ENCODE assay signal across 15 mouse cellular contexts in genomic region chr16:90885351-90885750, GRCm38 (mm10). TPM values are rescaled to one million over a fixed set of nuclear protein-coding genes. Genes with fewer than 3 reads are reported as not detected.
DNase-seq lines count a peak whose midpoint lies in the region; ATAC-seq and TF ChIP-seq lines count a peak whose summit lies in the region.
"Had no signal": no experiment of that assay in that cellular context is flagged by ENCODE, and none has a peak within 500 bp of the region (broad histone marks: within the 10 kb centered on the region; RNA-seq: fewer than 3 reads in every experiment).

No protein-coding gene starts in this region.

- intact Hi-C loops in heart, postnatal 14 days (cut with DNase I), result loop anchor here (5.0 kb wide), 1 partner anchor 37 kb away; no protein-coding TSS in a partner anchor

- H3K36me3 ChIP-seq in heart, embryonic 14.5 days (ENCODE audit: control insufficient read depth, insufficient read depth, low read length), result no peaks in the 10 kb centered on the region
- no peaks in the 10 kb centered on the region for H3K36me3 ChIP-seq in lung, postnatal 0 days (ENCODE audit: insufficient read depth, low read length)
- H3K36me3 ChIP-seq in embryonic facial prominence, embryonic 14.5 days (ENCODE audit: control insufficient read depth, insufficient read depth, low read length), result no peaks in the 10 kb centered on the region
- no peaks in the 10 kb centered on the region for H3K36me3 ChIP-seq in stomach, postnatal 0 days (ENCODE audit: control insufficient read depth, insufficient read depth, low read length)
- H3K36me3 ChIP-seq: limb, embryonic 12.5 days; liver, embryonic 15.5 days; midbrain, embryonic 10.5 days had no signal

- H3K4me2 ChIP-seq in heart, embryonic 14.5 days (ENCODE audit: low read length), result no peak overlapping the region
- no peak overlapping the region for H3K4me2 ChIP-seq in lung, postnatal 0 days (replicated peaks; ENCODE audit: low read depth, low read length)
- H3K4me2 ChIP-seq in embryonic facial prominence, embryonic 14.5 days (ENCODE audit: low read depth, low read length), result no peak overlapping the region
- no peak overlapping the region for H3K4me2 ChIP-seq in stomach, postnatal 0 days (replicated peaks; ENCODE audit: low read depth)
- H3K4me2 ChIP-seq: limb, embryonic 12.5 days; liver, embryonic 15.5 days had no signal

- no peak for TF ChIP-seq CTCF in lung, postnatal 0 days (IDR thresholded peaks at IDR 0.05)
- TF ChIP-seq CTCF in stomach, postnatal 0 days (IDR thresholded peaks at IDR 0.05; ENCODE audit: low read depth), result no peak
- TF ChIP-seq CTCF in layer of hippocampus, adult 2 months (conservative IDR thresholded peaks at IDR 0.05), result no peak

- TF ChIP-seq EP300 in lung, postnatal 0 days (IDR thresholded peaks at IDR 0.05), result no peak
- no peak for TF ChIP-seq EP300 in stomach, postnatal 0 days (optimal IDR thresholded peaks at IDR 0.05)

- H3K9me3 ChIP-seq in heart, embryonic 14.5 days (ENCODE audit: control insufficient read depth, low read length), result 0 out of 2 replicates have a peak, but pooled peaks cover 3% of the 10 kb centered on the region
- H3K9me3 ChIP-seq in lung, postnatal 0 days (ENCODE audit: low read length), result no peaks in the 10 kb centered on the region
- H3K9me3 ChIP-seq in embryonic facial prominence, embryonic 14.5 days (ENCODE audit: control insufficient read depth, low read length), result no peaks in the 10 kb centered on the region
- H3K9me3 ChIP-seq in stomach, postnatal 0 days (ENCODE audit: control insufficient read depth, low read length), result no peaks in the 10 kb centered on the region
- H3K9me3 ChIP-seq: liver, embryonic 15.5 days; midbrain, embryonic 10.5 days had no signal

- no peak for ATAC-seq in heart, embryonic 14.5 days (ENCODE audit: insufficient number of reproducible peaks, insufficient read depth, low FRiP score, low read depth)
- ATAC-seq in lung, postnatal 0 days, result peak; percentile 58
- no peak for ATAC-seq in embryonic facial prominence, embryonic 14.5 days (ENCODE audit: low read depth)
- no peak for ATAC-seq in stomach, postnatal 0 days (ENCODE audit: low FRiP score, low TSS enrichment)

- DNase-seq in heart, postnatal 14 days, result no peak
- no peak for DNase-seq in lung, postnatal 0 days (ENCODE audit: low spot score)
- no peak for DNase-seq in lung, adult 18-20 months
- DNase-seq in embryonic facial prominence, embryonic 14.5 days (ENCODE audit: low spot score), result no peak
- DNase-seq in stomach, postnatal 0 days (ENCODE audit: low spot score), result no peak
- no peak for DNase-seq in layer of hippocampus, adult 2 months (ENCODE audit: low spot score in 2 of 2)
- DNase-seq: cerebellum, adult 18-20 months; embryo, embryonic 11 days; right cerebral cortex, postnatal 25 days had no signal

- WGBS in heart, embryonic 14.5 days, result 66% methylated on average over 2 of the region's 2 CpGs
- 53% methylated on average over 2 of the region's 2 CpGs for WGBS in lung, postnatal 0 days
- 83% methylated on average over 2 of the region's 2 CpGs for WGBS in embryonic facial prominence, embryonic 14.5 days
- WGBS in stomach, postnatal 0 days, result 72% methylated on average over 2 of the region's 2 CpGs

- no peaks in the 10 kb centered on the region for H3K27me3 ChIP-seq in heart, embryonic 14.5 days (ENCODE audit: control insufficient read depth, insufficient read depth, low read length)
- no peaks in the 10 kb centered on the region for H3K27me3 ChIP-seq in lung, postnatal 0 days (replicated peaks; ENCODE audit: insufficient read depth, low read length)
- no peaks in the 10 kb centered on the region for H3K27me3 ChIP-seq in embryonic facial prominence, embryonic 14.5 days (replicated peaks; ENCODE audit: control insufficient read depth, insufficient read depth, low read length)
- H3K27me3 ChIP-seq in stomach, postnatal 0 days (ENCODE audit: control insufficient read depth, insufficient read depth, low read length), result no peaks in the 10 kb centered on the region
- H3K27me3 ChIP-seq: limb, embryonic 12.5 days had no signal

- peak overlapping the region; percentile 14 to 55 for H3K27ac ChIP-seq in heart, embryonic 14.5 days (replicated peaks in 1 of 2; ENCODE audit: control insufficient read depth in 1 of 2, insufficient read depth in 1 of 2, low read depth in 2 of 2, low read length in 2 of 2)
- peak overlapping the region; percentile 59 for H3K27ac ChIP-seq in lung, postnatal 0 days (ENCODE audit: low read length)
- H3K27ac ChIP-seq in embryonic facial prominence, embryonic 14.5 days (replicated peaks; ENCODE audit: low read depth, low read length), result peak overlapping the region; percentile 56
- 0 out of 2 replicates have a peak overlapping the region, but pooled peaks have one; percentile 35 for H3K27ac ChIP-seq in stomach, postnatal 0 days (replicated peaks)
- H3K27ac ChIP-seq in layer of hippocampus, adult 2 months, result no peak overlapping the region
- H3K27ac ChIP-seq: left cerebral cortex, adult 2 months; limb, embryonic 12.5 days; liver, embryonic 15.5 days; midbrain, embryonic 10.5 days had no signal

- no peak overlapping the region for H3K4me3 ChIP-seq in heart, embryonic 14.5 days (ENCODE audit: control insufficient read depth in 1 of 2, insufficient read depth in 1 of 2, low read depth in 1 of 2, low read length in 2 of 2)
- H3K4me3 ChIP-seq in lung, postnatal 0 days (ENCODE audit: low read depth, low read length), result no peak overlapping the region
- H3K4me3 ChIP-seq in embryonic facial prominence, embryonic 14.5 days (ENCODE audit: low read depth, low read length), result no peak overlapping the region
- no peak overlapping the region for H3K4me3 ChIP-seq in stomach, postnatal 0 days (ENCODE audit: low read depth, low read length)
- H3K4me3 ChIP-seq in layer of hippocampus, adult 2 months, result no peak overlapping the region
- H3K4me3 ChIP-seq: left cerebral cortex, adult 2 months; limb, embryonic 12.5 days; liver, embryonic 15.5 days; midbrain, embryonic 10.5 days had no signal

- H3K4me1 ChIP-seq in heart, embryonic 14.5 days (ENCODE audit: control insufficient read depth in 2 of 2, insufficient read depth in 2 of 2, low read length in 2 of 2), result peaks cover 22 to 27% of the 10 kb centered on the region in 2 experiments
- H3K4me1 ChIP-seq in lung, postnatal 0 days (ENCODE audit: insufficient read depth, low read depth, low read length), result 0 out of 2 replicates have a peak, but pooled peaks cover 5% of the 10 kb centered on the region
- H3K4me1 ChIP-seq in embryonic facial prominence, embryonic 14.5 days (ENCODE audit: control insufficient read depth, insufficient read depth, low read length), result peaks cover 33% of the 10 kb centered on the region
- no peaks in the 10 kb centered on the region for H3K4me1 ChIP-seq in stomach, postnatal 0 days (replicated peaks; ENCODE audit: control insufficient read depth, insufficient read depth)
- H3K4me1 ChIP-seq: liver, embryonic 15.5 days had no signal

- no peak overlapping the region for H3K9ac ChIP-seq in heart, embryonic 14.5 days (ENCODE audit: low read length)
- no peak overlapping the region for H3K9ac ChIP-seq in lung, postnatal 0 days (replicated peaks; ENCODE audit: low read depth)
- H3K9ac ChIP-seq in embryonic facial prominence, embryonic 14.5 days (ENCODE audit: low read depth, low read length), result no peak overlapping the region
- H3K9ac ChIP-seq in stomach, postnatal 0 days (ENCODE audit: low read length), result no peak overlapping the region
- H3K9ac ChIP-seq: forebrain, postnatal 0 days; limb, embryonic 12.5 days; liver, embryonic 15.5 days had no signal

RNA-seq across cellular contexts. Expression of gene Cfap298, which starts 49.6 kb away (rescaled TPM):
- polyA plus RNA-seq in heart, embryonic 14.5 days (2014; fragmentation: Nextera tagmentation; extraction: Ambion mirVana), result 35.6 and 36.6 TPM in 2 replicates
- total RNA-seq in heart, postnatal 14 days (2021), result 10 to 100 TPM; 25.6 to 28.3 TPM
- polyA plus RNA-seq in lung, postnatal 0 days (2015; fragmentation: Nextera tagmentation; extraction: Ambion mirVana), result 46.3 and 47.9 TPM in 2 replicates
- polyA plus RNA-seq in embryonic facial prominence, embryonic 14.5 days (2014; fragmentation: Nextera tagmentation; extraction: Ambion mirVana), result 34.5 and 37.8 TPM in 2 replicates
- polyA plus RNA-seq in stomach, postnatal 0 days (2015; fragmentation: Nextera tagmentation; extraction: Ambion mirVana), result 27.4 and 27.5 TPM in 2 replicates
- 10 to 100 TPM; 34.0 to 43.7 TPM for total RNA-seq in layer of hippocampus, adult 2 months (2021)

RNA-seq across cellular contexts. Expression of gene Eva1c, which starts 58.8 kb away (rescaled TPM):
- 3.0 and 3.3 TPM in 2 replicates for polyA plus RNA-seq in heart, embryonic 14.5 days (2014; fragmentation: Nextera tagmentation; extraction: Ambion mirVana)
- 1 to 10 TPM; 2.3 to 2.7 TPM for total RNA-seq in heart, postnatal 14 days (2021)
- polyA plus RNA-seq in lung, postnatal 0 days (2015; fragmentation: Nextera tagmentation; extraction: Ambion mirVana), result 5.9 and 9.6 TPM in 2 replicates
- 3.7 and 4.5 TPM in 2 replicates for polyA plus RNA-seq in embryonic facial prominence, embryonic 14.5 days (2014; fragmentation: Nextera tagmentation; extraction: Ambion mirVana)
- 3.0 and 3.6 TPM in 2 replicates for polyA plus RNA-seq in stomach, postnatal 0 days (2015; fragmentation: Nextera tagmentation; extraction: Ambion mirVana)
- total RNA-seq in layer of hippocampus, adult 2 months (2021), result 1 to 10 TPM; 2.2 to 2.9 TPM
